Mouse (Mus musculus) adrenal gland, adult 18-20 months (tissue): ENCODE data around the gene Phf11c. TPM values are rescaled to one million over a fixed set of nuclear protein-coding genes. Genes with fewer than 3 reads are reported as not detected.
"Not testable (repeated sequence)": the region's sequence is repeated elsewhere in the genome, so short reads cannot be mapped to it uniquely, and the experiment has no call there.

Source experiments
- DNase-seq, 2 experiments: peaks; one replicate each; pipeline ENCODE4 v3.0.0; 2021 to 2022; ENCODE audit warnings: low spot score in 2 of 2
- total RNA-seq, 2 experiments: library from RNA; stranded (reverse); gene quantifications; 1 replicate in 1 of 2; 2 replicates in 1 of 2; pipeline ENCODE4 v1.2.3; 2021

Phf11c gene
- total RNA-seq, 2 experiments from 2014 or later, result 0.35 to 0.36 TPM

DNA sequence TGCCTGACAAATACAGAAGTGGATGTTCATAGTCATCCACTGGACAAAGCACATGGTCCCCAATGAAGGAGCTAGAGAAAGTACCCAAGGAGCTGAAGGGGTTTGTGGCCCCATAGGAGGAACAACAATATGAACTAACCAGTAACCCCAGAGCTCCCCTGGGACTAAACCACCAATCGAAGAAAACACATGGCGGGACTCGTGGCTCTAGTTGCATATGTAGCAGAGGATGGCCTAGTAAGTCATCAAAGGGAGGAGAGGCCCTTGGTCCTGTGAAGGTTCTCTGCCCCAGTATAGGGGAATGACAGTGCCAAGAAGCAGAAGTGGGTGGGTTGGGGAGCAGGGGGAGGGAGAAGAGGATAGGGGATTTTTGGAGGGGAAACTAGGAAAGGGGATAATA lies 59.1 kb downstream of the Phf11c start:
- DNase-seq, result not testable (repeated sequence)

Other genes starting within 250 kb of the Phf11c start
- not detected for gene Gm5142, start 216.6 kb downstream of the Phf11c start, total RNA-seq
- 10 to 100 TPM; 18.7 to 33.5 TPM for gene Rcbtb1, start 194.2 kb downstream of the Phf11c start, total RNA-seq
- gene Gm6904, start 135.2 kb downstream of the Phf11c start, total RNA-seq, result not detected
- gene Phf11a, start 97.9 kb downstream of the Phf11c start, total RNA-seq, result under 1 TPM in 1 of 2 experiments, not detected in 1; 0.54 TPM
- 1 to 10 TPM; 2.3 to 3.0 TPM for gene Phf11b, start 54.0 kb downstream of the Phf11c start, total RNA-seq
- gene Phf11d, start 29.9 kb downstream of the Phf11c start, total RNA-seq, result 1 to 10 TPM; 4.1 to 5.4 TPM
- gene Setdb2, start 45.5 kb upstream of the Phf11c start, total RNA-seq, result 1 to 10 TPM; 3.8 to 4.7 TPM
- gene Cab39l, start 45.6 kb upstream of the Phf11c start, total RNA-seq, result 10 to 100 TPM; 36.4 to 39.4 TPM
- 10 to 100 TPM; 64.6 to 76.2 TPM for gene Cdadc1, start 202.6 kb upstream of the Phf11c start, total RNA-seq
- gene Shisa2, start 229.9 kb upstream of the Phf11c start, total RNA-seq, result 1 to 10 TPM in 1 of 2 experiments, under 1 TPM in 1; 0.74 to 1.2 TPM